Mouse (Mus musculus): ENCODE measurements around the gene Rnft2. TPM values are rescaled to one million over a fixed set of nuclear protein-coding genes. Genes with fewer than 3 reads are reported as not detected.

Gene Rnft2
- total RNA-seq, 2 experiments from 2014 or later, result 1.0 to 1.8 TPM

GRCm38 (mm10) chr5:118259152-118259551, 14.2 kb upstream of the Rnft2 start:
- intact Hi-C loops (cut with DNase I), result loop anchor here (10.0 kb wide), 2 partner anchors 144 to 174 kb away; no protein-coding TSS in a partner anchor
- peak; percentile 32 to 42 for DNase-seq

- intact Hi-C loops (cut with DNase I), result loop anchor here (10.0 kb wide), 2 partner anchors 142 to 172 kb away; no protein-coding TSS in a partner anchor
Observed at GRCm38 (mm10) chr5:118256981-118257380, 12.1 kb upstream of the Rnft2 start.

DNA sequence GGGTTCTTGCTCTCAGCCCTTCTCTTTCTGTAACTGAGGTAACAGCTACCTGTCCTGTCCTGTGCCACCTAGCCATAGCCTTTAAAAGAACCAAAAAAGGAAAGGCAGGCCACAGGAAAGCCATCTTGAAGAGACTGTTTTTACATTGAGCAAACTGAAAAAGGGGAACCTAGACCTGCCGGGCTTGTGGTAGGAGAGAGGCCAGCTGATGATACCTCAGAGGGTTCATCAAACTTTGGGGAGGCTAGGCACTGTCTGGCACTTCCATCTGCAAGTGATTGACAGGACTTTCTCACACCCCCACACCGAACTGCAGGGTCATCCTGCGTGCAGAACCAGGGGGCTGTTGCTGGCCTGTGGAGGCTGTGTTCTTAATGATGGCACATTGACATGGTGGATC, 8.6 kb upstream of the Rnft2 start:
- no peak for DNase-seq
- intact Hi-C loops (cut with DNase I), result loop anchor here (10.0 kb wide), 2 partner anchors 139 to 169 kb away; no protein-coding TSS in a partner anchor

More at GRCm38 (mm10) chr5:118256981-118257380, 12.1 kb upstream of the Rnft2 start:
- DNase-seq, result no peak

- no peak for DNase-seq
- intact Hi-C loops (cut with DNase I), result loop anchor here (10.0 kb wide), 2 partner anchors 136 to 166 kb away; no protein-coding TSS in a partner anchor
Observed at GRCm38 (mm10) chr5:118250987-118251386, 6.1 kb upstream of the Rnft2 start.

GRCm38 (mm10) chr5:118247378-118247777, 2.5 kb upstream of the Rnft2 start:
- DNase-seq, result no peak
- intact Hi-C loops (cut with DNase I), result loop anchor here (5.0 kb wide), 1 partner anchor 75 kb away; no protein-coding TSS in a partner anchor

DNA sequence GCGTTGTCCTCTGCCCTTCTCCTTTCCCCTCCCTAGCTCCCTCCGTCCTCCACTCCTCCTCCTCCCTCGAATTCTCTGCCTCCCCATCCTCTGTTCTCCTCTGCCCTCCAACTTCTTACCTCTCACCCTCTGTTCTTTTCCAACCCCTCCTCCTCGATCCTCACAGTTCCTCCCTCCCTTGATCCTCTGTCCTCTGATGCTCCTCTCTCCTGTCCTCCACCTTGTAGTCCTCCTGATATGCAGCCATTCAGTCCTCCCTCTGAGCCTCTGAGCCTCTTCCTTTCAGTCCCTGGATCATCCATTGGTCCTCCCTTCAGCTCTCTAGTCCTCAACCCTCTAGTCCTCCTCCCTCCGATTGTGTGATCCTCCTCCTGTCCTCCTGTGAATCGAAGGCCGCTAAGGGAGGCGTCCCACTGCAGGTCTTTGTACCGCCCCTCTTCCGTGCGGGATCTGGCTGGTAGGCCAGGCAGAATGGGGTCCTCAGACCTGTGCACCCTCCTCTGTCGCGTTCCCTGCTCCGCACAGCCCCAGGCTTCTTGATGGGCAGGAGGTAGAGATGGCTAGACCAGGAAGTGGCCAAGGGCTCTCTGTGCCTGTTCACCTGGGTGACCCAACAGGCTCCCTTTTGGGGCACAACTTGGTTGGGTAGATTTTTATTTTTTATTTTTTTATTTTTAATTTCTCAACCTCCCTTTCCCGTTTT, 841 bp upstream of the Rnft2 start:
- intact Hi-C loops (cut with DNase I), result loop anchor here (5.0 kb wide), 1 partner anchor 73 kb away; no protein-coding TSS in a partner anchor

GRCm38 (mm10) chr5:118239671-118240070, 5.2 kb downstream of the Rnft2 start:
- peak; percentile 27 to 40 for DNase-seq
- intact Hi-C loops (cut with DNase I), result no loop called here

More for the DNA sequence above, 841 bp upstream of the Rnft2 start:
- no peak for DNase-seq

- DNase-seq, result no peak
Observed at GRCm38 (mm10) chr5:118236891-118237290, 8.0 kb downstream of the Rnft2 start.

DNA sequence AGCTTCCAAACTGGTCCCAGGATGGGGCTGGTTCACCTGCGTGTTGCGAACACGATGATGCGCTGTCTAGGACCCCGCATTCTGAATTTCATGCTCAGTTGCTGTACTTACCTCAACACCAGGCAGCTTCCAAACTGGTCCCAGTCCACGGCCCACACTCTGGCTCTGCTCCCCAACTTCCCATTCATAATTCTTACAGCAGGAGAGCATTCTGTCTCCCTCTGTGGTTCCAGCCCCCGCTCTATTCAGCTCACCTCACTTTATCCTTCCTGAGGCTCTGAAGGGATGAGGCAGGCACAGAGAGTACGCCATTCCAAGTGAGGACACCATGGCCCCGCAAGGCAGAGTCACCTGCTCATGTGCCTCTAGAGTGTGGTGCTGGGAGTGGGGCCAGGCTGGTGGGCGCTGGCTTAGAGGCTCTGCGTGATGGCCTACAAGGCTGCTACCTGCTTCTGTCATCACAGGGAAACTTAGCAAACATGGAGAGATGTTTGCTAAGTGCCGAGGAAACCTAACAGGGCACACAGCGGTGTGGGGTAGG, 14.8 kb downstream of the Rnft2 start:
- intact Hi-C loops (cut with DNase I), result no loop called here
- no peak for DNase-seq

More at GRCm38 (mm10) chr5:118236891-118237290, 8.0 kb downstream of the Rnft2 start:
- intact Hi-C loops (cut with DNase I), result no loop called here

GRCm38 (mm10) chr5:118223142-118223757, 21.7 kb downstream of the Rnft2 start:
- intact Hi-C loops (cut with DNase I), result no loop called here
- DNase-seq, result no peak

DNA sequence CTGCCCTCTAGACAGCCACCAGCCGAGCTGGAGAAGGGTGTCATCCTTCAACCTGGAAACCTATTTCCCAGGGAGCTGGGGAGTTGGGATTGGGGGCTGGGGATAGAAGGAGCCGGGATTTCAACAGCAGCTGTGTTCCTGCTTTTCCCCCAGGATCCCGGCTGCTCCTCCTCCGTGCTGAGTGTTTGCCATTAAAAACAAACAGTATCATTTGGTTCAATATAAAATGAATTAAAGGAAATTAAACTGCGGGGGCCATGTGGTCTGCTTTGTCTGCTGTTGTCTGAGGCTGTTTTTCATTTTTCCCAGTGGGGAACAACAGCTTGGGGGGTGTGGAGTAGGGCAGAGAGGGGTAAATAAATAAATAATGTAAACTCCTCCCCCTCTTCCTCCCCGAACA, 27.5 kb downstream of the Rnft2 start:
- DNase-seq, result peak; percentile 31 to 35
- intact Hi-C loops (cut with DNase I), result no loop called here

GRCm38 (mm10) chr5:118214418-118215154, 30.3 kb downstream of the Rnft2 start:
- intact Hi-C loops (cut with DNase I), result no loop called here
- DNase-seq, result peak; percentile 68 to 81

DNA sequence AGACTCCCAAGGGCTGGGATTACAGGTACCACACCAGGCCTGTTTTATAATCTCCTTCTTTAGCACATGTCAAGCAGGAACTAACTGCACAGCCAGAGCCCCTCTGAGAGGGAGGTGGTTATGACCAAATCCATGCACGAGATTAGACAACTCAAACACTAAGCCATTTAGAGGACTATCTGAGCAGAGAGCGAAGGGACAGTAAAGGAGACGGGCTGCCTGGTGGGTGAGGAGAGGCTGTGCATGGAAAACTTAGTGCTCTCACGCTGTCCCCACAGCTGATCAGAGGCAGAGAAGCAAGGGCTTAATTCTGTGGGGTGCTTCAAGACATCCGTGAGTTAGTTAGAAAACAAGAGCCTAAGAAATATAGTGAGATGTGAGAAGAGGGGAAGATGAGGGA, 30.9 kb downstream of the Rnft2 start:
- no peak for DNase-seq
- intact Hi-C loops (cut with DNase I), result no loop called here

- DNase-seq, result no peak
- intact Hi-C loops (cut with DNase I), result no loop called here
Observed at GRCm38 (mm10) chr5:118205852-118206251, 39.1 kb downstream of the Rnft2 start.

- intact Hi-C loops (cut with DNase I), result no loop called here
Observed at GRCm38 (mm10) chr5:118204675-118205440, 40.1 kb downstream of the Rnft2 start.

DNA sequence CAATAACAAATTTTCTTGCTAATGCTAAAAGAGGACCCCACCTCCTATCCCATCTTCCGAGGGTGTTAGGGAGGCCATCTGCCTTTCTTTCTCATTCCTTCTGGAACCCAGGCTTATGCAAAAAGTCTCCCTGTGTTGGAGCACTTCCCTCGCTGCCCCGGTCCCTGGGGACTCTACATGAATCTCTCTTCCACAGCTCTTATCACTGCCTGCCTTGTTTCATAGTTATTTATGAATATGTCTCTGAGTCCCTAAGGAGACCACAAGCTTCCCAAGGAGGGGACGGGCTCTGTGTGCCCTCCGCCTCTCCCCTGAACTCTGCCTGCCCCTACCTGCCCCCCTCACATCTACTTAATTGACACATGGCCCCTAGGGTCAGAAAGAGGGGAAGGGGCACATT, 45.2 kb downstream of the Rnft2 start:
- no peak for DNase-seq
- intact Hi-C loops (cut with DNase I), result no loop called here

More at GRCm38 (mm10) chr5:118204675-118205440, 40.1 kb downstream of the Rnft2 start:
- DNase-seq, result no peak

DNA sequence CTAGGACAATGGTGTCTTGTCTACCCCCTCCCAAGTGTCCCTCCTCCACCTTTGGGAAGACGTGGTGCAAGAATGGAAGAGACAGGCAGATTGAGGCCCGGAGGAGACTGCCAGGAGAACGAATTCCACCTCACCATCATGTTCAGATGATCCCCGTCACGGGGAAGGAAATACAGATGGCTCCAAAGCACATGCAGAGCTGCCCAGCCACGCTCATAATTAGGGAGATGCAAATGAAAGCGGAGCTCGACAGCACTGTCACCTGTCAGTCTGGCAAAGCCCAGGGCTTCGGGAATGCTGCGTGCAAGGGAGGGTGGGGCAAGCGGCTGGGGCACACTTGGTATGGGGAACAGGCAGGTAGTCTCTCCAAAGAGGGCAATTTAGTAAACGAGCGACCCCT, 47.5 kb downstream of the Rnft2 start:
- no peak for DNase-seq
- intact Hi-C loops (cut with DNase I), result no loop called here

DNA sequence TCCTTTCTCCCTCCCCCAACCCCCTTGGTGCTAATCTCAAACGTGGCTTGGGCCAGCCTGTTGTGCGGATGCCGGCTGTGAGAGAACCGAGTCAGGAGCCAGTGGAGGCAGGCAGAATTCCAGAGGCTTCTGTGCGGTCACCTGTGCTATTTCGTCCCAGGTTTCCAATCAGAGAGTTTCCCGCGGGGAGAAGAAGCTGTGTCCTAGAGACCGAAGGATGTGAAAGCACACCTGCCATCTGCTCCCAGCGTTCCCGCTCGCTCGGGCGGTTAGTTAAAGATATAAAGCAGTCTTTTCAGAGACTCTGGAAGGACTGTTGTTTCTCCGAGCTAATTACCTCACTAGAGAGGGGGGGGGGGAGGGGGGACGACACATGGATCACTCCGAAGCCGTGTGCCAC, 52.7 kb downstream of the Rnft2 start:
- intact Hi-C loops (cut with DNase I), result no loop called here
- no peak for DNase-seq

GRCm38 (mm10) chr5:118190491-118190890, 54.4 kb downstream of the Rnft2 start:
- no peak for DNase-seq
- intact Hi-C loops (cut with DNase I), result no loop called here

DNA sequence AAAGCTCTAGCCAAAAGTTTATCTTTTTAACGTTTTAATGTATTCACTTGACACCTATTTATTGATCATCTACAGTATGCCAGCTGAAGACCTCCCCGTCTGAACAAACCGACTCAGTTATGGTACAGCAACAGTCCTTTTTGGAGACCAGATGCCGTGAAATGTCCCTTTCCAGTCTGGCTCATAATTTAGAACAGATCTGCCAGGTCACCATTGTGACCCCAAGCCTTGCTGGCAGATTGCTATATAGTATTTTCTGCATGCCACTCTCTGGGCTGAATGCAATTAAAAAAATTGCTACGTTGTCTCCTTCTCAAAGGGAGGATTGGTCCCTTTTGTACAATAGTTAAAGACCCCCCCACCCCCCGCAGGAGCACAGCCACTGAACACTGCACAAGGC, 56.6 kb downstream of the Rnft2 start:
- intact Hi-C loops (cut with DNase I), result no loop called here
- DNase-seq, result no peak
